Mouse (Mus musculus) c-Kit-positive CD71-positive TER-119-negative erythroid progenitor cells, embryonic 14.5 days (primary cell): ENCODE data around the gene Hspa4l.
"Not testable (repeated sequence)": the region's sequence is repeated elsewhere in the genome, so short reads cannot be mapped to it uniquely, and the experiment has no call there.

Source experiments
- DNase-seq: peaks from one replicate; pipeline ENCODE4 v3.0.0-alpha.2; 2013; ENCODE audit warnings: low read depth

Hspa4l gene

DNA sequence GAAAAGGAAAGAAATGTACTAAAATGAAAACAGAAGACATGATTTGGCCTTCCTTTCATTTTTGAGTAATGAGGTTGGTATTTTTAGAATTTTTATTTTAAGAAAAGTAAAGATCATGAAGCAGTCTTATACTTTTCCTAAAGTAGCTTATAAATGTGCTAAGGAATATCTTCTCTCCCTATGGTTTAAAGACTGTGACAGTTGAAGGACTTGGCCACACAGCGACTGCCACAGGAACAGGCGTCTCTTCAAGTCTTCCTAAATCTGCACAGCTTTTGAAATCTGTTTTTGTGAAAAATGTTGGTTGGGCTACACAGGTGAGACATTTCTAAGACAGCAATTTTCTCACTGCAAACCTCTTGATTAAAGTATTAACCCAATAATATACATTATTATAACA is 69.0 kb downstream of the Hspa4l start:
- DNase-seq: no peak

DNA sequence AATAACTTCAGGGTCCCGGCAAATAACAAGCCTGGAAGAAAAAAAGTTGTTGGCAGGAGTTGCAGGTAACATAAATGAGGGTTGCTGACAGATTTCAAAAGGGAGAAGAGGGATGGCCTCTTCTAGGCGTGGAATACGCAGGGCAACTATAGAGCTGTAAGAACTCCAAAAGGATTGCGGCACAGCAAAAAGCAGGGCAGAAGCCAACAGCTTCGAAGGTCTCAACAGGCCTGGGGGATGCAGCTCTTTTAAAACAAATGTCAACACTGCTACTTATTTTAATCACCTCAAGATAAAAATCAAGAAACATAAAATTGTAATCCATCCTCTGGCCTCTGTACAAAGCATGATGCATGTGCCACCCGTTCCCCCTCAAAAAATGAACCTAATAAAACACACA is 101.2 kb downstream of the Hspa4l start:
- DNase-seq: not testable (repeated sequence)
